Mouse (Mus musculus): ENCODE data around the gene Trappc4. TPM values are rescaled to one million over a fixed set of nuclear protein-coding genes. Genes with fewer than 3 reads are reported as not detected.
"Not testable (repeated sequence)": the region's sequence is repeated elsewhere in the genome, so short reads cannot be mapped to it uniquely, and the experiment has no call there.

The Trappc4 gene
- 10 to 100 TPM; 67.0 to 69.5 TPM for total RNA-seq (2021)

- DNase-seq (ENCODE audit: low spot score in 2 of 2) = peak; percentile 91
- intact Hi-C loops (cut with DNase I) = no loop called here
These were observed at the start of gene Trappc4, which contains the start of gene Rps25 for GRCm38 (mm10) chr9:44406906-44407751. Gene Trappc4, minus strand, starts transcription at chr9:44407600. Gene Rps25, plus strand, starts transcription at chr9:44407139.

GRCm38 (mm10) chr9:44454891-44455220 lies 47.5 kb upstream of the Trappc4 start, which contains the start of gene Upk2:
Gene Upk2, minus strand, starts transcription at chr9:44454976.
- intact Hi-C loops (cut with DNase I) = loop anchor here (1.0 to 10.0 kb wide), 4 partner anchors 24 to 197 kb away; partner anchors contain the start of gene Ddx6

DNA sequence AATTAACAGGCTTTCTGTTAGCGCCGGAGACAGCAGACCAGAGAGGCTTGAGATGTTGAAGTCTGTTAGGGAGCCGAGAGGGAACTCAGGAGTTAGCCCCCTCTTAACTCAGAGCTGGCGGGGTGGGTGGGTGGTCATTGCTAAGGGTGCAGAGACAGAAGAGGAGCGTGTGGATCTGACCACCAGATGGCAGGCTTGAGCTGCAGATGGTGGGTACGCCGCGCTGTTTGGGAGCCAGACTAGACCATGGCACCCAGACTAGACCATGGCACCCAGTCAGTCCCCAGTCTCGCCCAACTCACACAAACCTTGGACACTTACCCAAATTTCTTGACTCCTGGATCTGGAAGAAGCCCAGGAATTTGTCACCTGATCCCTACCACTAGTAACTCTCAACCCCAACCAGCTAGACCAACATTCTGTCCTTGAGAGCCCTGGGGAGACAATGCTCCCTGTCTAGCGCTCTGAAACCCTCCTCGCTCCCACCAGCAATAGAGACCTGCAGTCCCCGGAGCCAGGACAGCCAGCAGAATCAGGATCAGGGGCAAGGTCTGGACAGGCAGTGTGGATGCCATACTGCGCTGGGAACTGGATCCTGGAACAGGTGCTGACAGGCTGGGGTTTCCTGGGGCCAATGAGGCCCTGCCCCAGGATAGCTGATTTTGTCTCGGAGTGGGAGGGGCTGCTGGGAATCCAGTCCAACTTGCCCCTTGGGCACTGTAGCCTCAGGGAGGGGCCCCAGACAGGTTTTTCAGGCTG lies 46.9 kb upstream of the Trappc4 start:
- intact Hi-C loops (cut with DNase I) = loop anchor here (1.0 to 10.0 kb wide), 4 partner anchors 25 to 198 kb away; partner anchors contain the start of gene Ddx6
- peak; percentile 80 to 81 for DNase-seq (ENCODE audit: low spot score in 2 of 2)

More at GRCm38 (mm10) chr9:44454891-44455220, 47.5 kb upstream of the Trappc4 start, which contains the start of gene Upk2:
- DNase-seq (ENCODE audit: low spot score in 2 of 2) = no peak

- intact Hi-C loops (cut with DNase I) = loop anchor here (10.0 kb wide), 1 partner anchor 154 kb away; the partner anchor contains the start of gene Ddx6
- no peak for DNase-seq (ENCODE audit: low spot score in 2 of 2)
These were observed 43.0 kb upstream of the Trappc4 start for GRCm38 (mm10) chr9:44450387-44450786.

DNA sequence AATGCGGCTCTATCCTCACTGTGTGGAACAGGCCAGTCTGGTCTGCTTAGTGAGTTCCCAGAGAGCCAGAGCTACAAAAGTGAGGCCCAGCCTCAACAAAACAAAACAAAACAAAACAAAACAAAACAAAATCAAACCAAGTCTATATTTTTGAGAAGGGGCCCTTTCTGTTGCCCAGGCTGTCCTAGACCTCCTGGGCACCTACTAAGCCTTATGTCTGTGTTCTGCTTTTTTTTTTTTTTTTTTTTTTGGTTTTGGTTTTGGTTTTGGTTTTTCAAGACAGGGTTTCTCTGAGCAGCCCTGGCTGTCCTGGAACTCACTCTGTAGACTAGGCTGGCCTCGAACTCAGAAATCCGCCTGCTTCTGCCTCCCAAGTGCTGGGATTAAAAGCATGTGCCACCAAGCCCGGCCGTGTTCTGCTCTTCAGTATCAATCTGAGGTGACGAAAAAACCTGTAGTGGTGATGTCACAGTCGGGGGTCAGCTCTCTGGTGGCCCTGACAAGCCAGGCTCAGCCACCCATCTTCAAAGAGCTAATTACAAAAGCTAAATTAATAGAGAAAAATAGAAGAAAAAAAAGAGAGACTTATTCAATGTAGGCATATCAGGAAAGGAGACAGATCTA lies 37.1 kb upstream of the Trappc4 start:
- DNase-seq (ENCODE audit: low spot score in 2 of 2); intact Hi-C loops (cut with DNase I): not testable (repeated sequence)

DNA sequence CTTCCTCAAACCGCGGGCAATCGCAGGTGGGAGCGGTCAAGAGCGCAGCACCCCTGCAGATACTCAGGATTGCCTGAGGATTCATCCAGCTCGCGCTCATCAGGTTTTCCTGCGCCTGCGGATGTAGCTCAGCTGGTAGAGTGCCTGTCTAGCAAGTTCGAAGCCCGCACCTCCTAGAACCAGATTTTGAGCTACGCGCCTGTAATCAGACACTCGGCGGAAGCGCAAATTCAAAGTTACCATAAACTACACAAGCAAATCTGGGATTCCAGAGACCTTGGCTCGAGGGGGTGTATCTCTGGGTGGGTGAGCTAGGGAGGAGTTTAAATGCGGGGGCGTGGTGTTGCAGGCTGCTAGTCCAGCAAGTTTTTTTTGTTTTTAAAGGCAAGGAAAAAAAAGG lies 33.6 kb upstream of the Trappc4 start, which contains the start of gene Foxr1:
Foxr1 (minus strand) TSS at position 176 of the 400 bp plus-strand sequence.
- no peak for DNase-seq (ENCODE audit: low spot score in 2 of 2)

DNA sequence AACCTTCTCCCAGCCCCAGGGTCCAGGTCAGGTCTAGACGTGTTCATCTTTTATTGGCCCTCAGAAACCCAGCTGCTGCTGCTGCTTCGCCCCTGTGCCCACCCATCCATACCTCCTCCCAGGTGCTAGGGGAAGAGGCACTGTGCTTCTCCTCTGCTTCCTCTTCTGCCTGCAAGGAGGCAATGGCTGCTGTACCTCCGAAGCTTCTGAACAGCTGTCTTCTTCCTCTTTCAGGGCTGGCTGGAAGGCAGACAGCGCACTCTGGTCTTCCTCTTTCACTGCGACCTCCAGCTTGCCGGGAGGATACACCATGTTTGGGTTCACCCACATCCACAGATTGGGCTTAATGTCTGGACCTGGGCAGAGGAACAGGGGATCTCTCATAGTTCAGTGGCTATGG lies 28.3 kb upstream of the Trappc4 start:
- no peak for DNase-seq (ENCODE audit: low spot score in 2 of 2)
- intact Hi-C loops (cut with DNase I) = no loop called here

More for the DNA sequence above, 33.6 kb upstream of the Trappc4 start, which contains the start of gene Foxr1:
- intact Hi-C loops (cut with DNase I) = no loop called here

DNA sequence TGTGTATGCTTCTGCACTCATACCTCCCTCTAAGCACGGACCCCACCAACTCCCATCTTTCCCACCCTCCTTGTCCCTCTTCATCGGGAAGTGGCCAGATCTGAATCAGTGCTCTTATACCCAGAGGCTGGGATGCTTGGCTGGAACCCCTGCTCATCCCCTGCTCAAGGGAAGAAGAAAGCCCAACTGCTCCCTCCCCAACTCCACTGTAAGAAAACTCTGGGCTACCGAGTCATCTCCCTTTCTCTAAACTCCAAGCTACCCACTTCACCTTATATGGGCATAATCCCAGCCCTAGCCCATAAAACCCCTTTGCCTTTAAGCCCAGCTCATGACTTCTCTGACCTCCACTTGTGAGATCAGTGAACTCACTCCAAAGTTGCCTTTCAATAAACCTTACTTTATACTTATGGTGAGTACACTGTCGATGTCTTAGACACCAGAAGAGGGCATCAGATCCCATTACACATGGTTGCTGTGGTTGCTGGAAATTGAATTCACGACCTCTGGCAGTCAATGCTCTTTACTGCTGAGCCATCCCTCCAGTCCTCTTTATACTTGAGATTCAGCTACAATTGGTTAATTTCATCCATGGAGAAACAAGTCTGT lies 25.3 kb upstream of the Trappc4 start:
- intact Hi-C loops (cut with DNase I) = no loop called here

DNA sequence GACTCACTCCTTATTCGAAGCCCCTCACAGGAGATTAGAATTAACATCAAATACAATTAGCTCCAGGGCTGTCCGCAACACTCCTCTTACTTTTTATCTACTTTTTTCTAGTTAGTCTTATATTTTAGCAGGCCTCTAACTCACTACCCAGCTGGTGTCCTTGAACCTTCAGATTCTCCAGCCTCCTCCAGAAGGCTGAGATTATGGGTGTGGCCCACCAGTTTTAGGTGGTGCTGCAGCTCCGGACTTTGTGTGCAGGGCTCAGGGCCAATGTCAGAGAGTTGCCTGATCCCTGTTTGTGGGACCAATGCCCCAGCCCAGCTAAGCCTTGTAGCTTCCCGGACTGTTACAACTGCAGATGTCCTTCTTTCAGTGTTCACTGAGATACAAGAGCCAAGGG lies 16.2 kb upstream of the Trappc4 start:
- no peak for DNase-seq (ENCODE audit: low spot score in 2 of 2)
- intact Hi-C loops (cut with DNase I) = no loop called here

More for the DNA sequence above, 25.3 kb upstream of the Trappc4 start:
- DNase-seq (ENCODE audit: low spot score in 2 of 2) = no peak

- intact Hi-C loops (cut with DNase I) = no loop called here
These were observed 13.0 kb upstream of the Trappc4 start for GRCm38 (mm10) chr9:44420280-44420898.

DNA sequence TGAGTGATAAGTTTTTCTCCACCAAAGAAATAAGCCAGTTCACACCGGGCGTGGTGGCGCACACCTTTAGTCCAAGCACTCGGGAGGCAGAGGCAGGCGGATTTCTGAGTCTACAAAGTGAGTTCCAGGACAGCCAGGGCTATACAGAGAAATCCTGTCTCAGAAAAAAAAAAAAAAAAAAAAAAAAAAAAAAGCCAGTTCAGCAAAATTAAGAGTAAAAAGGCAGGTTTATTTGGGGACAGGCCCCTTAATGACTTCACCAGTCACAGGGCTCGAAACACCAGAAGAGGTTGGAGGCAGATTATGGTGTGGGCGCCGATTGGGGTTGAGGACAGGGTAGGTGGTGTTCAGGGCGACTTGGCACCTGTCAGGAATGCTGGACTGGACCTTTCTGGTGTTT lies 12.3 kb upstream of the Trappc4 start:
- DNase-seq (ENCODE audit: low spot score in 2 of 2); intact Hi-C loops (cut with DNase I): not testable (repeated sequence)

More at GRCm38 (mm10) chr9:44420280-44420898, 13.0 kb upstream of the Trappc4 start:
- DNase-seq (ENCODE audit: low spot score in 2 of 2) = no peak

GRCm38 (mm10) chr9:44418519-44419385 lies 11.4 kb upstream of the Trappc4 start, which contains the start of gene Ccdc84:
Gene Ccdc84, minus strand, starts transcription at chr9:44418569.
- DNase-seq (ENCODE audit: low spot score in 2 of 2) = no peak
- intact Hi-C loops (cut with DNase I) = no loop called here

DNA sequence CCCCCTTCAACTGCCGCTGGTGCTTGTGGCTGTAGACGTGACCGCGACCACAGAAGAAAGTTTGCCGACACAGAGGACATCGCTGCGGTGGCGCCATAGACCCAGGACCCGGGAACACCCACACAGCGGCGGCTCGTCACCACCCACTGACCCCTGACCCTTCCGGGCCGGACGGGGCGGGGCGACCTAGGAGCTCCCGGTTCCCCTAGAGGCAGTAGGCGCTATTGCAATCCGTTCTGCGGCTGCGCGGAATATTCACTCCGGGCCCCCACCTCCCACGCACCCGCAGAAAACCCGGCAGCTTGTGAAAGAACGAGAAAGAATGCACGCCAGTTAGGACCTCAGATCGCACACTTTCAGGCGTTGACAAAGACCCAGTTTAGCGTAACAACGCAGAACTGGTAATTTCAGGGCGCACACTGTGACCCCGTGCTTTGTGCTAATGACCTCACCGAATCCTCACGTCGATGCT lies 10.5 kb upstream of the Trappc4 start:
- DNase-seq (ENCODE audit: low spot score in 2 of 2) = peak; percentile 94 to 96
- intact Hi-C loops (cut with DNase I) = no loop called here

DNA sequence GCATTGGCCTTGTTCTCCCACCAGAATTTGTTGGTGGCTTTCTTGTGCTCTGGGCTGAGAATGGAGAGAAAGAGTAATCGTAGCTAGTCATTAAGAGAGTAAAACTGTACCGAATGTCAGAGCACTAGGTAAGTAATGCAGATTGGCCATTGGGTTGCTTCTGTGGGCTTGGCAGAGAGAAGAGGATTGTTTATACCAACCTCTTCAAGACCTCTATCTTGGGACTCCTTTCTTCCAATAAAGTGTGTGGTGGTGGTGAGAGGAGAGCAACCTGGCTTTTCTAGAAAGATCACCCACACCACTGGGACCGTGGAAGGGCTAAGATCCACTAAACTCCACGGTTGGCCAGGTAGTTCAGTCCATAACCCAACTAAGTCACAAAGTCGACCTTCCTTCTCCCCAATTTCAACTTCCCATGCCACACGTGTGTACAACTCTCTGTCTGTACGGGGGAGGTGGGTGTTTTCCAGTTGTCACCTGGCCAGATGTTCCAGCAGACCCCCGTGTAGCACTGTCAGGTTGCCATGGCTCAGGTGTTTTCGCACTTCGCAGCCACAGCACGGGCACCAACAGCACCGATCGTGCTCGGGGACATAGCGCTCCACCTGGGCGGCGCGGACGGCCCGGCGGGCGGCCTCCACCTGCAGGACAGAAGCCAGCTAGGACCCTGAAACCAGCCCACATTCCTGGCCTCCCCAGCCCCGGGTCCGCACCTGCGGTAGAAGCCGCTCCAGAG lies 9.9 kb upstream of the Trappc4 start:
- DNase-seq (ENCODE audit: low spot score in 2 of 2) = no peak
- intact Hi-C loops (cut with DNase I) = no loop called here

- intact Hi-C loops (cut with DNase I) = no loop called here
- no peak for DNase-seq (ENCODE audit: low spot score in 2 of 2)
These were observed 5.4 kb upstream of the Trappc4 start for GRCm38 (mm10) chr9:44412781-44413180.

DNA sequence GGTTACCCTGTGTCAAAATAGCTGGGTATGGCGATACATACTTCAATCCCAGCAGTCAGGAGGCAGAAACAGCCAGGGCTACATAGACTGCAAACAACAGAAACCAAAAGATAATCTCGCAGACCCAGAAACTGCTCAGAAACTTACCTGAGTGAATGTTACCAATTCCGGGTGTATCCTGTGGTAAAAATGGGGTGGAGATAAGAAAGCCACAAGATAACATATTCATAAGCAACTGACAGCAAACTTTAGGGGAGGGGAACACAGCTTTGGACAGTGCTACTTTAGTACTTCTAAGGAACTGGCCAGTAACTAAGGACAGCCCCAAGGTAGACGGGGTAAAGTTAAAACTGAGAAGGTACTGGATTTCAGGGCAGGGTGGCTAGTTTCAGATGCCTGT lies 4.9 kb upstream of the Trappc4 start:
- DNase-seq (ENCODE audit: low spot score in 2 of 2) = no peak
- intact Hi-C loops (cut with DNase I) = no loop called here

DNA sequence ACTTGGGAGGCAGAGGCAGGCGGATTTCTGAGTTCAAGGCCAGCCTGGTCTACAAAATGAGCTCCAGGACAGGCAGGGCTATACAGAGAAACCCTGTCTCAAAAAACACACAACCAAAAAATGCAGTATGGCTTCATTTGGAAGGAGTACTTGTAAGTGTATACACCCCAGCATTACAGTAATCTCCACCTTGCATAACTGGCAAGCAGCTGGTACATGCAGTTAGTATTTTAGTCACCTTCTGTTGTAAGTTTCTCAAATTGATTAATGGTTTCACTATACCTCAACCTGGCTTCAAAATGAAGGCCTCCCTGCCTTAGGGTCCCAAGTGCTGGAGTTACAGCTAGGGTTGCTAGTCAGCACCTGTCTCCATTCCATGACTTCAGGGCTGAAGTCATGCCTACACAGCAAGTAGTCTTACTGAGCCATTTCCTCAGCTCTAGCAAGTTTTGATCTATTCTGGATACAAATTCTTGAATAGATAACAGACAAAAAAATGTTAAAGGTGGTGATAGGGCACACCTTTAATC lies 4.3 kb upstream of the Trappc4 start:
- intact Hi-C loops (cut with DNase I) = no loop called here

More for the DNA sequence above, 4.3 kb upstream of the Trappc4 start:
- DNase-seq (ENCODE audit: low spot score in 2 of 2) = no peak

Measured in left cerebral cortex, postnatal 36 days (tissue).